Mouse (Mus musculus) NIH3T3 (cell line): Measurements from ENCODE around the gene Cox8a.

Experiments used
- DNase-seq: peaks from one replicate; pipeline ENCODE4 v3.0.0-alpha.2; 2012; ENCODE audit warnings: low read depth

Cox8a gene

GRCm38 (mm10) chr19:7217162-7217925 lies at the start of gene Cox8a:
Cox8a (minus strand) TSS chr19:7217616.
- peak; percentile 99 for DNase-seq

GRCm38 (mm10) chr19:7266421-7266831 lies 49.0 kb upstream of the Cox8a start:
- DNase-seq: no peak

- peak; percentile 31 for DNase-seq
Observed at GRCm38 (mm10) chr19:7265478-7266191, 48.2 kb upstream of the Cox8a start.

- DNase-seq: peak; percentile 45
Observed at GRCm38 (mm10) chr19:7264766-7265331, 47.4 kb upstream of the Cox8a start.

GRCm38 (mm10) chr19:7264088-7264765 lies 46.8 kb upstream of the Cox8a start:
- DNase-seq: peak; percentile 95

DNA sequence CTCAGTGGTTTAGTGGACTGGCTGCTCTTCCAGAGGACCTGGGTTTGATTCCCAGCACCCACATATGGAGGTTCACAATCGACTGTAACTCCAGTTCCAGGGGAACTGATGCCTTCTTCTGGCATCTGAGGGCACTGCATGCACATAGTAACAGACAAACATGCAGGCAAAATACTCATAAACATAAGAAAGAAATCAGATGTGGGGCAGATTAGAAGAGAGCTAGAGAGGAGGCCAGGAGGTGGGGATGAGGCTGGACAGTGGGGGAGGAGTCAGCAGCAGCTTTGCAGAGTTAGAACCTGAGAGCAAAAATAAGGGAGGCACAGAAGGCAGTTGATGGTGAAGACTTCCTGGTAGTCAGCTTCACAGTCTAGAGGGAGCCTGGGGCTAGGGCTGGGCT lies 45.2 kb upstream of the Cox8a start:
- no peak for DNase-seq

DNA sequence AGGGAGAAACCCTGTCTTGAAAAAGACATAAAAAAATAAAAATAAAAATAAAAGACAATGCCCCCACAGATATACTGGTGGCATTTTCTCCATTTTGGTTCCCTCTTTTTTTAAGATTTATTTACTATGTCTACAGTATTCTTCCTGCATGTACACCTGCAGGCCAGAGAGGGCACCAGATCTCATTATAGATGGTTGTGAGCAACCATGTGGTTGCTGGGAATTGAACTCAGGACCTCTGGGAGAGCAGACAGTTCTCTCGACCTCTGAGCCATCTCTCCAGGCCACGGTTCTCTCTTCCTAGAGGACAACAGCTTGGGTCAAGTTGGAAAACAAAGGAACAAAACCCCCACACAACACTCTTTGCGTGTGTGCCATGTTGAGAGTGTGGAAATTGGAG lies 44.5 kb upstream of the Cox8a start:
- DNase-seq: no peak

DNA sequence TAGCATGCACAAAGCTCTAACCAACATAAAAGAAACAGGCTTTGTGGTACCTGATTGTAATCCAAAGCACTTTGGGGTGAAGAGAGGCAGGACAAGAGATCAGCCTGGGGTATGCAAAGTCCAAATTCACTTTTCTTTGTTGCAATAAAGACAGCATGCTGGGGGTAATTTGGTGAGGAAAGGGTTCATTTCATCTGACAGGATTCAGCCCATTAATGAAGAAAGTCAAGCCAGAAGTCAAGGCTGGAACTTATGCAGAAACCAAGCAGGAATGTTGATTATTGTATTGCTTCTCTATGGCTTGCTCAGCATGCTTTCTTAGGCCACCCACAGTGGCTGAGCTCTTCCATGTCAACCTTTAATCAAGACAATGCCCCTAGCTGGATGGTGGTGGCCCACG lies 44.1 kb upstream of the Cox8a start:
- no peak for DNase-seq

- peak; percentile 57 for DNase-seq
Observed at GRCm38 (mm10) chr19:7257881-7258280, 40.5 kb upstream of the Cox8a start.

DNA sequence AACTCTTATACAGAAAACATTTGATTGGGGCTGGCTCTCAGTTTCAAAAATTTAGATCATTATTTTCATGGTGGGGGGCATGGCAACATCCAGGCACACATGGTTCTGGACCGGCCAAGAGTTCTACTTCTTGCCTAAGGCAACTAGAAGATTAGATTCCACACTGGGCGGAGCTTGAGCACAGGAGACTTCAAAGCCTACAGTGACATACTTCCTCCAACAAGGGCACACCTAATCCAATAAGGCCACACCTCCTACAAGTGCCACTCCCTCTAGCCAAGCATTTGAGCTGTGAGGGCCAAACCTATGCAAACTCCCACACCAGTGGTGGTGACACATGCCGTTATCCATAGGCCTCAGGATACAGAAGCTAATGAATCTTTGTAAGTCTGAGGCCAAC lies 28.6 kb upstream of the Cox8a start:
- DNase-seq: no peak

- DNase-seq: peak; percentile 99
Observed at GRCm38 (mm10) chr19:7240782-7241690, 23.6 kb upstream of the Cox8a start, which contains the start of gene Naa40. Naa40 (minus strand) TSS chr19:7241183.

DNA sequence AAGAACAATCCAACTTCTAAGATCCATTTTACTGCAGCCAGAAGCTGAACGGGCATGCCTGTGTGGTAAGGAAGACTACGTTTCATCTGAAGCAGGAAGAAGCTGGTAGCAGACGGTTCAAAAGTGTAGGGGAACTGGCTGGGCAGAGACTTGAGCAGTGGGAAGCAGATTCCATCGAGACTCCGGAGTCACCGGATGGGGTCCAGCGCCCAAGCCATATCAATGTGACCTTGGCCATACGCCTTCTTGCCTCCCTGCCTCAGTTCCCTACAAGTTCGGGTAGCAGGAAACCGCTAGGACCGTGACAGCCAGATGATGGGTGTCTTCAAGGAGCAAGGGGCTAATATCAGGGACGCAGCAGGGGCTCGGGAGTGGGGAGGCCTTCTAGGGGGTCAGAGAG lies 22.9 kb upstream of the Cox8a start:
- peak; percentile 26 for DNase-seq

GRCm38 (mm10) chr19:7239574-7239973 lies 22.2 kb upstream of the Cox8a start:
- DNase-seq: no peak

DNA sequence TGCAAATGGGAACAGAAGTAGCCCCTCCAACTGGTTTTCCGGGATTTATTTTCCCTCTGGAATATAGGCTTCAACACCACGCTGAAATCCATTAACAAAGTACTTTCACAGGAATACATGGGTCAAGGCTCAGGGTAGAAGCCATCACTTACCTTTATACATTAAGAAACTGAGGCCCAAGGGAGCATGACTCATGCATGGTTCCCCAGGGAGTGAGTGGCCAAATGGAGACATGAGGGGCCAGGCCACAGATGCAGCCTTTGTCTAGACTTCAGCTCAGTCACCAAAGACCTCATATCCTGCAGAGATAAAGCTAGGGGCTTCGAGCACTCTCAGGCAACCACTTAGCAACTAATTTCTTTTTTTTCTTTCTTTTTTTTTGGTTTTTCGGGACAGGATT lies 19.3 kb upstream of the Cox8a start:
- no peak for DNase-seq

DNA sequence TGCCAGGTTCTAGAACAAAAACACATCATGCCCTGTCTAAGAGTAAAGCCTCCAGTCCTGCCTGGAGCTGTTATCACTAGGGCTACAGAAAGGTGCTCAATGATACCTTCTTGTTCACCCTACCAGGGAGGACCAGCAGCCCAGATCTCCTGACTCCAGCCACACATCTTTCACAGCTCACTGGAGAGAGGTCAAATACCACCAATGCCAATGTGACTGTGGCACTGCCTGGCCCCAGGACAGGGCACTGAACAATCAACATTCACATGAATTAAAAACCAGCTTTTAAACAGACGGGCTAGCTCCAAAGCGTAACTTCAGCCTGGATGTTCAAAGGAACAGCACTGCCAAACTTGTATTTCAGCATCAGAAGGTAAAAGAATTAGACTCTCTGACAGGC lies 18.6 kb upstream of the Cox8a start:
- DNase-seq: no peak

DNA sequence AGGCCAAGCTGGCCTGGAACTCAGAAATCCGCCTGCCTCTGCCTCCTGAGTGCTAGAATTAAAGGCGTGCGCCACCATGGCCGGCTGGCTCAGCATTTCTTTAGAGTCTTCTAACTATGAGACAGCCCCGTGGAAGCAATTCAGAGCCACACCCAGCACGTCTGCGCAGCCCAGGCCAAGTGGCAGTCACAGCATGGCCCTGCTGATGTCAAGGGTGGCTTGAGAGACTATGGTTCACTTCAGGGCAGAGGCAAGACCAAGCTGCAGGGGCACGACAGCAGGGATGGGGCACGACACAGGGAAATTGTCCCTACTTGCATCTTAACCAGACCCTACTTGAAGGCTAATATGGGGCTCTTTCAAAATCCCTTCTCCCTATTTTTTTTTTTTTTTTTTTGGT lies 18.0 kb upstream of the Cox8a start:
- no peak for DNase-seq

- DNase-seq: peak; percentile 92
Observed at GRCm38 (mm10) chr19:7234537-7235221, 17.3 kb upstream of the Cox8a start.

DNA sequence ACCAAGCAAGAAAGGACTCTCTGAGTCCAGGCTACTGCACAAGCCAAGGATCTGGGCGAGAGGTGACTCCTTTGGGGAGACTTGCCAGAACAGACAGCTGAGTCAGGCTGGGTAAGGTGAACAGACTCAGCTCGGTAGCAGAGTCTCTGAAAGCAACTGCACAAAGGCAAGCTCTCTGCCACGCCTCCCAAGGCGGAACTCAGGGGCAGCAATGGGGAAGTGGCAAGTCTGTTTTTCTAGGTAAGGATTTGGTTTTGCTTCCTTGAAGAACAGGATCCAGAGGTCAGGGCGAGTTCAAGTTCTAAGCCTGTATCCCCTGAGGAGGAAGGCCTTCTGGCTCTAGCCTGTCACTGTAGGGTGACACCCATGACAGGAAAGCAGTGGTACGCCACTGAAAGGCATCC lies 9.1 kb upstream of the Cox8a start:
- DNase-seq: no peak

DNA sequence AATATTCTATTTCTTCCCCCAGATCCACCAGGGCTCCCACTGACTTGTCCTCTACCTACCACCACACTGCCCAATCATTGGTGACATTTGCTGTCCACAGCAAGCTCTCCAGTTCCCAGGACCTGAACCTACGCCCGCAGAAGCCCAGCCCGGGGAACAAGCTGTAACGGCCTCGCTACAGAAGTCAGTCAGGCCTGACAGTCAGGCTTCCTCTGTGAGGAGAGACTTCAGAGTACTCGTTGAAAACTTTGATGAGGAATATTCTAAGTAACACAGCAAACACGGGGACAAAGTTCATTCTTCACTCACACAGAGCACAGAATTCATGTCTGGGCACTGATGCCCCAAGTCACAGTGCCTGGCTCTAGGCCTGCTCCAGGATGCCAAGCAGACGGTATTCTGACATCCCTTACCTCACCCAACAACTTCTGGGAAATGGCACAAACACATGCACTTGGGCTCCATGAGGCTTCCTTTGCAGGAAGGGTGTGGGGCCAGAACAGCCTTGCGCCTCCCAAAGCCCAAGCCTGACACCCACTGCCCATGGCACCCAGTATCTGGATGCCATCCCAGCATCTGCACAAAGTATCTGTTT lies 7.8 kb upstream of the Cox8a start:
- no peak for DNase-seq

- no peak for DNase-seq
Observed at GRCm38 (mm10) chr19:7224253-7224652, 6.8 kb upstream of the Cox8a start.

GRCm38 (mm10) chr19:7223488-7223887 lies 6.1 kb upstream of the Cox8a start:
- no peak for DNase-seq
